ENCODE assay signal across 8 mouse cellular contexts in the genomic region with DNA sequence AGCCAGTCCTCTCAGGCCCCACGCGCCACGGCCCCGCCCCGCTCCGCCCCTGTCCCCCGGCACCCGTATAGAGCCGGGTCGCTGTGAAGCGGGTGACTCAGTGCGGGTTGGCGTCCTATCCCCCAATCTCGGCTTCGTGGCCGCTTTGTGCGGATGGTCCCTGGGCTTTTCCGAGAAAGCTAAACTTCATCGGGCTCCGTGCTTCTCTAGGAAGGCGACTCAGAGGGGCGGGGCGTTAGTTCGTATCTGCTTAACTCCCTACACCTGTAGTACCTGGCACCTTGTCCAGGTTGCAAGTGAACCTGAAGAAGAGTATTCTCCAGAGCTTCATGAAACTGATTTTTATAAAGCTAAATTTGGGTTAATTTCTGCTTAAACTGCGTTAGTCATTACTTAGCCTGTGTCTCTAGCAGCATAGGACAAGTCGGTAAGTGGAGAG. TPM values are rescaled to one million over a fixed set of nuclear protein-coding genes. Genes with fewer than 3 reads are reported as not detected.
A peak's percentile ranks its signal among the peaks of the same experiment; 100 is the strongest.
DNase-seq lines count a peak whose midpoint lies in the region; ATAC-seq and TF ChIP-seq lines count a peak whose summit lies in the region.

No protein-coding gene starts in this region.

- TF ChIP-seq CTCF in lung, embryonic 14.5 days (IDR thresholded peaks at IDR 0.05; ENCODE audit: low read depth), result no peak
- no peak for TF ChIP-seq CTCF in intestine, postnatal 0 days (IDR thresholded peaks at IDR 0.05; ENCODE audit: low read depth)

- H3K4me2 ChIP-seq in lung, embryonic 14.5 days, result peak overlapping the region; percentile 72
- H3K4me2 ChIP-seq in embryonic facial prominence, embryonic 15.5 days (replicated peaks), result peak overlapping the region; percentile 61
- peak overlapping the region; percentile 59 for H3K4me2 ChIP-seq in intestine, postnatal 0 days (replicated peaks; ENCODE audit: low read depth)
- H3K4me2 ChIP-seq in neural tube, embryonic 14.5 days (ENCODE audit: low read depth, low read length), result peak overlapping the region; percentile 43

- WGBS in lung, embryonic 14.5 days, result 1% methylated on average over 26 of the region's 26 CpGs
- 2% methylated on average over 26 of the region's 26 CpGs for WGBS in embryonic facial prominence, embryonic 15.5 days
- WGBS in intestine, postnatal 0 days, result 2% methylated on average over 26 of the region's 26 CpGs
- WGBS in neural tube, embryonic 14.5 days, result under 1% methylated on average over 26 of the region's 26 CpGs

- peak overlapping the region; percentile 68 for H3K27ac ChIP-seq in lung, embryonic 14.5 days (ENCODE audit: low read depth)
- H3K27ac ChIP-seq in embryonic facial prominence, embryonic 15.5 days (replicated peaks), result peak overlapping the region; percentile 76
- peak overlapping the region; percentile 42; the same call in 1 of the 2 replicates for H3K27ac ChIP-seq in intestine, postnatal 0 days (ENCODE audit: low read depth, low read length)
- no peak overlapping the region for H3K27ac ChIP-seq in neural tube, embryonic 14.5 days (ENCODE audit: low read depth, low read length)

- peak; percentile 98 for ATAC-seq in lung, embryonic 14.5 days (ENCODE audit: insufficient read depth)
- no peak; the same call in 1 of the 2 replicates for ATAC-seq in embryonic facial prominence, embryonic 15.5 days (ENCODE audit: insufficient number of reproducible peaks, low FRiP score, low TSS enrichment, low read depth)
- peak; percentile 72 for ATAC-seq in intestine, postnatal 0 days
- ATAC-seq in neural tube, embryonic 14.5 days (ENCODE audit: low read depth), result no peak

- peak overlapping the region; percentile 88 for H3K4me3 ChIP-seq in lung, embryonic 14.5 days (ENCODE audit: low read depth, low read length)
- H3K4me3 ChIP-seq in embryonic facial prominence, embryonic 15.5 days (replicated peaks), result peak overlapping the region; percentile 91
- peak overlapping the region; percentile 92 for H3K4me3 ChIP-seq in intestine, postnatal 0 days (ENCODE audit: low read depth, low read length)
- peak overlapping the region; percentile 95 for H3K4me3 ChIP-seq in neural tube, embryonic 14.5 days (ENCODE audit: low read depth, low read length)

- H3K9ac ChIP-seq in lung, embryonic 14.5 days, result peak overlapping the region; percentile 41; the same call in 1 of the 2 replicates
- H3K9ac ChIP-seq in embryonic facial prominence, embryonic 15.5 days, result peak overlapping the region; percentile 18; the same call in 1 of the 2 replicates
- peak overlapping the region; percentile 40 for H3K9ac ChIP-seq in intestine, postnatal 0 days (ENCODE audit: low read depth, low read length)
- peak overlapping the region; percentile 32; the same call in 1 of the 2 replicates for H3K9ac ChIP-seq in neural tube, embryonic 14.5 days (replicated peaks; ENCODE audit: low read depth, low read length)

- DNase-seq in lung, embryonic 14.5 days, result no peak
- no peak for DNase-seq in lung, postnatal 14 days
- no peak for DNase-seq in natural killer cell, adult 2 months (ENCODE audit: low spot score in 2 of 2)
- DNase-seq in adrenal gland, postnatal 4 days (ENCODE audit: low spot score in 2 of 2), result no peak
- no peak for DNase-seq in layer of hippocampus, postnatal 25 days (ENCODE audit: extremely low spot score in 1 of 2, low spot score in 1 of 2)

- H3K9me3 ChIP-seq in lung, embryonic 14.5 days (ENCODE audit: low read depth, low read length), result no peaks in the 10 kb centered on the region
- H3K9me3 ChIP-seq in embryonic facial prominence, embryonic 15.5 days (replicated peaks), result no peaks in the 10 kb centered on the region
- no peaks in the 10 kb centered on the region for H3K9me3 ChIP-seq in intestine, postnatal 0 days (ENCODE audit: control insufficient read depth)
- no peaks in the 10 kb centered on the region for H3K9me3 ChIP-seq in neural tube, embryonic 14.5 days (ENCODE audit: control insufficient read depth, low read length)

- H3K36me3 ChIP-seq in lung, embryonic 14.5 days (ENCODE audit: insufficient read depth), result peaks cover 17% of the 10 kb centered on the region; the same call in 1 of the 2 replicates
- H3K36me3 ChIP-seq in embryonic facial prominence, embryonic 15.5 days, result no peaks in the 10 kb centered on the region
- H3K36me3 ChIP-seq in intestine, postnatal 0 days (ENCODE audit: control insufficient read depth, insufficient read depth), result peaks cover 4% of the 10 kb centered on the region; the same call in 1 of the 2 replicates
- no peaks in the 10 kb centered on the region for H3K36me3 ChIP-seq in neural tube, embryonic 14.5 days (ENCODE audit: control insufficient read depth, insufficient read depth, low read length)

- no peaks in the 10 kb centered on the region for H3K27me3 ChIP-seq in lung, embryonic 14.5 days (ENCODE audit: insufficient read depth, low read length)
- H3K27me3 ChIP-seq in embryonic facial prominence, embryonic 15.5 days, result no peaks in the 10 kb centered on the region
- no peaks in the 10 kb centered on the region for H3K27me3 ChIP-seq in intestine, postnatal 0 days (replicated peaks; ENCODE audit: control insufficient read depth, insufficient read depth, low read length)
- no peaks in the 10 kb centered on the region for H3K27me3 ChIP-seq in neural tube, embryonic 14.5 days (ENCODE audit: control insufficient read depth, insufficient read depth, low read length)

- peaks cover 15% of the 10 kb centered on the region for H3K4me1 ChIP-seq in lung, embryonic 14.5 days (ENCODE audit: insufficient read depth)
- H3K4me1 ChIP-seq in embryonic facial prominence, embryonic 15.5 days, result peaks cover 27% of the 10 kb centered on the region
- H3K4me1 ChIP-seq in intestine, postnatal 0 days (replicated peaks; ENCODE audit: control insufficient read depth, insufficient read depth, low read length), result no peaks in the 10 kb centered on the region; the same call in 1 of the 2 replicates
- H3K4me1 ChIP-seq in neural tube, embryonic 14.5 days (ENCODE audit: control insufficient read depth, insufficient read depth, low read length), result peaks cover 29% of the 10 kb centered on the region

RNA-seq across cellular contexts. Expression of a gene that starts 0.5 kb away (rescaled TPM):
- polyA plus RNA-seq in lung, embryonic 14.5 days (2014; fragmentation: Nextera tagmentation; extraction: Ambion mirVana), result 24.3 and 24.8 TPM in 2 replicates
- 24.3 and 24.4 TPM in 2 replicates for polyA plus RNA-seq in embryonic facial prominence, embryonic 15.5 days (2015; fragmentation: Nextera tagmentation; extraction: Ambion mirVana)
- 6.9 and 8.3 TPM in 2 replicates for polyA plus RNA-seq in intestine, postnatal 0 days (2015; fragmentation: Nextera tagmentation; extraction: Ambion mirVana)
- 21.3 and 33.4 TPM in 2 replicates for polyA plus RNA-seq in neural tube, embryonic 14.5 days (2014; fragmentation: Nextera tagmentation; extraction: Ambion mirVana)
- total RNA-seq in adrenal gland, postnatal 4 days (2021), result 10 to 100 TPM; 57.4 to 58.3 TPM
- 10 to 100 TPM; 53.3 to 56.7 TPM for total RNA-seq in layer of hippocampus, postnatal 25 days (2021)

Comparison
In these comparisons a context has a peak if more than half of its experiments do, and no peak if none do; other contexts are left out.
1. ATAC-seq: peak in lung, embryonic 14.5 days (single experiment) and intestine, postnatal 0 days (single experiment); none in embryonic facial prominence, embryonic 15.5 days (single experiment) and neural tube, embryonic 14.5 days (single experiment).
2. Peak in every context shown above with its lines, with median percentiles within 50 percentile points of each other: H3K4me2 ChIP-seq, H3K4me3 ChIP-seq and H3K9ac ChIP-seq.